Mouse (Mus musculus) granulocyte monocyte progenitor cell, adult 5-6 weeks (primary cell): ENCODE data around the gene Mtmr6. TPM values are rescaled to one million over a fixed set of nuclear protein-coding genes. Genes with fewer than 3 reads are reported as not detected.
"Not testable (repeated sequence)": the region's sequence is repeated elsewhere in the genome, so short reads cannot be mapped to it uniquely, and the experiment has no call there.

ENCODE experiments used
- ATAC-seq: replicated peaks from 2 replicates; pipeline ENCODE4 v1.8.0; 2016; ENCODE audit warnings: mild to moderate bottlenecking, moderate TSS enrichment, inconsistent platforms; ENCODE audit not compliant: poor library complexity, severe bottlenecking
- total RNA-seq, 2 experiments: library from RNA; stranded (forward) in 1 of 2; stranded (reverse) in 1 of 2; fragments of 200-712, 200-1000 nt in 1 of 2; fragments of >200 nt in 1 of 2; fragmentation: Nextera tagmentation in 1 of 2; gene quantifications; 2 replicates each; pipeline ENCODE4 v1.2.3; 2014 to 2017

Mtmr6 gene
- total RNA-seq, 2 experiments from 2014 or later: 36.1 to 70.7 TPM

DNA sequence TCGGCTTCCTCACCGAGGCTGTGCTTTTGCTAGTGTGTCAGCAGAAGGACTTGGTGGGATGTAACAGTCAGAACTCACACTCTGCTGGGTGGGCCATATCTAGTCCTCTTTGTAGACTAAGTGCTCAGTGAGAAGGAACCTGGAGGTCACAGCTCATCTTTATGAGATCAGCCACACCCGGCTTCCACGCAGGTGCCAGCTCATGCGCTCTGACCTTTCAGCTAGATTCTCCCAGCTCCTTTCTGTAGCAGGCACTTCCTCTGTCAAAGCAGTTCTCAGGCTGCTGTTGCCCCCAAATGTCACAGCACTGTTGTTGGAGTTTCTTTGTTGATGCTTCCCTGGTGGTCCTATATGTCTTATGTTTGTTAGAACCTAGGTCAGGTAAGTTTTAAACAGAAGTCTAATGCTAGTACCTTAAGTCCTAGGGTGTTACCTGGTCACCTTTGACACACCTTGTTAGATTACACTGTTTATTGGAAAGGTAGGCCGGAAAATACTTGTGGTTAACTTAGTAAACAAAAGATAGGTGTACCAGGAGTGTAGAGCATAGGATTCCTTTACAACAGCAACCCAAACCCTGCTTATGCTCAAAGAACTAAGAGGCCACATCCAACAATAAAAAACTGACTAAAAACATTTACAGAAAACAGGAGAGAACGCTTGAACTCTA lies 21.3 kb downstream of the Mtmr6 start:
- no peak for ATAC-seq

DNA sequence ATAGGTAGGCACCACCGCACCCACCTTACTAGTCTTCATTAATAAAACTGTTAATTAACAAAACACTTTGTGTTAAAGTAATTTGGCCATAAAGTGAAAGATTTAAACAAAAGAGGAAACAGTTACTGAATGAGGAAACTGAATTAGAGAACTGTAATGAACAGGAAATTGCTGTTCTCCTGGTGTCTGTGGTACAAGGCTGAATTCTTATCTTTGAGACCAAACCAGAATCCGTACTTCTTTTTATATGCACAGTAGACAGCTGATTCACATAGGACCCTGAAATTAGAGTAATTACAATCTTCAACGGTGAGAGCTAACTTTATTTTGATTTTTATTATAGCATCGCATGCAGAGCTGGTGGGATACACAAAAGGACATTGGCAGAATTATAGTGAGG lies 25.3 kb downstream of the Mtmr6 start:
- peak; percentile 93 for ATAC-seq

DNA sequence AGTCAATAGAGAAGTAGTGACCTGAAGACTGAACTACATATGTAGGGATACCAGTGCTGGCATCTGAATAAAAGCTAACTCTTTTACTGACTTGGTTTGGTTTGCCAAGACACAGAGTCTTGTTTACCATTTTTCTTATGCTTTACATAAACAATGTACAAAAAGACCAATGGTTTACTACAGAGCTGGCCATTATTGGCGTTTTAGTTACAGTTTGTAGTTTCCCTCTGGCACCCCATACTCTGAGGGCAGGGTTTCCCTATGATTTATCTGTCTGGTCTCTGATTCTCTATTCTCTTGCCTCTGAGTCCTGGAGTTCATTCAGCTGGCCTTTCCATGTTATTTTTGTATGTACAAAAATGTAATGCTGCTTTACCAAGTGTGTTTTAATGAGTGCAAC lies 30.5 kb downstream of the Mtmr6 start:
- no peak for ATAC-seq

DNA sequence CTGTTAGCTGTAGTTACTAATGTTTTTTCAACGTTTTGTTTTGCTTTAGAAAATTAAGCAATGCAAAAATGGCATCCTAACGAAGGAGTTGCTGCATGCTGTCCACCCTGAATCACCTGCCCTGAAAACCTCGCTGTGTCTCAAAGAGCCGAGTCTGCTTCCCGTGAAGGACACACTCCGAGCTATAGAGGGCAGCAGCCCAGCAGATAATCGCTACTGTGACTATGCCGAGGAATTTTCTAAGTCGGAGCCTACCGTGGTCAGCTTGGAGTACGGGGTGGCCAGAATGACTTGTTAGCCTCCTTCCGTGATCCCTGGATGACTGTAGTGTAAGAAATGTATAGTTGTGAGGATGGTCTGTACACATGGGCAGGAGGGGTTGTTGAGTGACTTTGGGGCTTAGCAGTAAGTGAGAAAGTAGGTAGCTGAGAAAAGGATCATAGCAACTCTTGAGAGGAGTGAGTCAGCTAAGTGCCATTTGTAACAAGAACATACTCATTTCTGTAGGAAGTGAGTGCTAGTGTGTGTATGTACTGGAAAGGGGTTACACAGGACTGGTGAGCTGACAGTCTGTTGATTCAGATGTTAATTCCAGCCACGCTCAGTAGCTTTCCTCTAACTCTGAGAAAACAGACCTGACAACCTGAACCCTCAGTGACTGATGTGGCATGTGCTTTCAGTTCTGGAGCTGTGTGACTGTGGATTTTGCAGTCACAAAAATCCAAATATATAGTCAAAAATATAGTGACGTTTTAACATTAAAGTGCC lies 35.4 kb downstream of the Mtmr6 start:
- ATAC-seq: no peak

DNA sequence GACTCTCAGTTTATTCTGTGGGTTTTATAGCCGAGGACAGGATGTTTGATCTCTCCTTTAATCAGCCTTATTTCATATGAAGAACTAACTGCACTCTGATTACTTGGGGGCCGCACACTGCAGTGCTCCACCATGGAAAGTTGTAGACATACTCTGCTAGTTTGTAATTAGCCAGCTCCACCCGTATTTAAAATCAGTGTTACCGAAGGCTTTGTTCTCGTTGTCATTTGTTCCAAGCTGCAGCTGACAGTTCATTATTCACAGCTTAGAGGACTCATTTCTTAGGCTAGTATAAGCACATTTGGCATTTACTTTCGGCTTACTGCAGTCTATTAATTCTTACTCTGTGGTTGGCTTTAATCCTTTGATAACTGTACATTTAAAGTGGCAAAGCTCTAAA lies 36.0 kb downstream of the Mtmr6 start:
- no peak for ATAC-seq

DNA sequence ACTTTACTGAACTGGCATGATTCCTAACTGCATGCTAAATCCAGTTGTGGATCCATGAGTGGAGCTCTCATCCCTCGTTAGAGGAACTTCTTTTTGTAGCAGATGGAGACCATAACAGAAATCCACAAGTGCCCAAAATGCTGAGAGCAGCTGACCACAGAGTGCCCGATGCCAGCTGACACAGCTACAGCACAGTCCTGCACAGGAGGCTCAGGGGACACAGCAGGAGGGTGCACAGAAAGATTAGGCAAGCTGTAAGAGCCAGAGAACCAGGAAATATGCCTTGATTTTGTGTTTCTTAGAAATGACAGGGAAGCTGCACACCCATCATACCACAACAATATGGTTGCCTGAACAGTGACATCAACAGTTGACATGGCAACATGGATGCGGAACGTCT lies 37.4 kb downstream of the Mtmr6 start:
- ATAC-seq: peak; percentile 14; the same call in 1 of the 2 replicates

DNA sequence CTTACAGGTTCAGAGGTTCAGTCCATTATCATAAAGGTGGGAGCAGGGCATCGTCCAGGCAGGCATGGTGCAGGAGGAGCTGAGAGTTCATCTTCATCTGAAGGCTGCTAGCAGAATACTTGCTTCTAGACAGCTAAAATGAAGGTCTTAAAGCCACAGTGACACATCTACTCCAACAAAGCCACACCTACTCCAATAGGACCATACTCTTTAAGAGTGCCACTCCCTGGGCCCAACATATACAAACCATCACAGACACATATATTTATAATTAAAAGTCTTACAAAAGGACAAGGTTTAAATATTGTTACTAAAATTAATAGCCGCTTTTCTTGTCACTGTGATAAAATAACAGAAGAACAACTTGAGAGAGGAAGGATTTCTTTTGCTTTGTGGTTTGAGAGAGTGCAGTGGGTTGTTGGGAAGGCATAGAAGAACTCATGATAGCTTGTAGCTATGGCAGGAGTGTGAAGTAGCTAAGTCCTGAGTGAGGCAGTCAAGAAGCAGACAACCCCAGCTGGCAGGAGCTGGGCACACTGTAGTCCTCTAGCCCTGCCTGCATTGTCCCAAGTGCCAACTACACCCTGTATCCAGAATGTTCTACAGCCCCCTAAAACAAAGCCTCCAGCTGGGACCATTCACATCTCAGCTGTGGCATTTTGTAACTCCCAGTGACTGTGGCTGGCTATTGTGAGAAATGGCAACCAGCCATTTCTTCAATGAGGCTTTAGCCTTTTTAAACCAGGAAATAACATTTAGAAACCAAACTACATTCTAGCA lies 39.6 kb downstream of the Mtmr6 start:
- ATAC-seq: no peak

DNA sequence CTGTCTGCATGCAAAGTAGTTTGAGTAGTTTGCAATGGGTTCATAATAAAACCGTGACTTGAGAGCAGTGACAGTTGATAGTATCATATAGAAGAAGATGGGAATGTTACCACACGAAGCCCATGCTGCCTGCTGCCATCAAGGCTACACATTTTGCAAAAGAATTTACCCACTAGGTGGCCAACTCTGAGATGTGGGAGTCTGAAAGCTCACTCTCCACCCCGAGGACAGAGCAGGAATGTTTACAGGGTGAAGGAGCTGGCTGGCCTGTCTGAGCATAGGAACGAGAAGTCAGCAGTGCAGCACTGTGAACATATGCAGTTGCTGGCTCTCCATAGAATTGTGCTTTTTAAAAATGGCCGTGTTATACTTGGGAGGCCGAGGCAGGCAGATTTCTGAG lies 43.1 kb downstream of the Mtmr6 start:
- ATAC-seq: no peak

DNA sequence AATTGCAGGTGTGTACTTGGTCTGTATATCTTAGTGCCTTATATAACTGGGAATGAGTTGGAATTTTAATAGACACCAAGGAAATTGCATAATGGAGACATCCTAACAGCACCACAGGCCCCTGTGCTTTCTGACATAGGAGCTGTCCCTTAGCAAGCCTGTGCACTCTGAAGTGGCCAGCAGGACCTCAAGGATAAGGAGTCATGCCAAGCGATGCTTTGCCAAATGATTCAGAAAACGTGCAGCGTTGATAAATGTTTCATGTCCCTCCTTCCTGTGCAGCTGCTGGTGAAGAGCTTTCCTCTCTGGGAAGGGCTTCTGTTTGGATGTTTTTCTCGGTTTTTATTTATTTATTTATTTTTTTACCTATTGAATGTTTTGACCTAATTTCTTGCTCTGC lies 45.7 kb downstream of the Mtmr6 start:
- no peak for ATAC-seq

DNA sequence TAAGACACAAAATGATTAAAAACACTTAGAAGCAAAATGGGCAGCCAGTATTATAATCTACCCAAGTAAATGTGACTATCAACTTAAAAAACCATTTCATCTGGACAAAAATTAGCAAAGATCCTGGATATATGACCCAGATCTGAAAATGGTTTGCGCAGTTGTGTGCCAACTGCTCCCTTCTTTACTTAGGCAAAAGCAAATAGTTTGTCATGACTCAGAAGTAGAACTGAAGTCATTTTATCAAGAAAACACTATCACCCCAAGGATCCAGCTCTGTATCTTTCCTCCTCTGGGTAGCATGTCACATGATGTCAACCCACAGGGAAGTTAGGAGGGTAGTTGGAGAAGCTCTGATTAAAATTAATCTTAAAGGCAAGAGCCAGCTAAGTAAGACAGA lies 54.2 kb downstream of the Mtmr6 start:
- ATAC-seq: no peak

DNA sequence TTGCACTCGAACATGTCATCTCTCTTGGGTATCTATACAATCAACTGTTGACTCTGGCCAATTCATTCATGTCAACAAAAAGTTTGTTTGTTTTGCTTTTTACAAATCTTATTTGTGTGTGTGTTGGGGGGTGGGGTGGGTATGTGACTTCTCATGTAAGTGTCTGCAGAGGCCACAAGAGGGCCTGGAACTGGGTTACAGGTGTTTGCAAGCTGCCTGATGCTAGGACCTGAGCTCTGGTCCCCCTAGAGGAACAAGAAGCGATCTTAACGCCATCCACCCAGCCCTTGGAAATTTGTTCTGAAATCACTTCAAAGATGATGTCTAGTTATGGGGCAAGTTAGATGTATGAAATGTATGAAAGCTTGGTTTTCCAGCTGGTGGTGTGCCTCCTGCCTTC lies 55.8 kb downstream of the Mtmr6 start:
- no peak for ATAC-seq

DNA sequence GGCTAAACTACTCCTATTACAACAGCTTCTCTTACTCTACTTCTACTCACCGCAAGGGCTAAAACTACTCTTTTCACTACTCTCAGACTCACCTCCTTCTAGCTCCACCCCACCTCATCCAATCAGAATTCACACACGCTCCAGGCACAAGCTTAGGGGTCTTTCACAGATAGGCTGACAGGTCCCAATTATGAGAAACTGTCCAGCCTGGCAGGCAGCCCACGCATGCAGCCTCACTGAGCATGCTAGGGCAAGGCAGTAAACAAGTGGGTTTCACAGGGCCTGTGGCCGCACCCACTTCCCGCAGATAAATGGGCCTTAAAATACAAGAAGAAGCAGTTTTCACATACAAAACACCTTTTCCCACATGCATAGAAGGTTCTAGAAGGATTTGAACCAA lies 75.0 kb downstream of the Mtmr6 start:
- ATAC-seq: not testable (repeated sequence)

DNA sequence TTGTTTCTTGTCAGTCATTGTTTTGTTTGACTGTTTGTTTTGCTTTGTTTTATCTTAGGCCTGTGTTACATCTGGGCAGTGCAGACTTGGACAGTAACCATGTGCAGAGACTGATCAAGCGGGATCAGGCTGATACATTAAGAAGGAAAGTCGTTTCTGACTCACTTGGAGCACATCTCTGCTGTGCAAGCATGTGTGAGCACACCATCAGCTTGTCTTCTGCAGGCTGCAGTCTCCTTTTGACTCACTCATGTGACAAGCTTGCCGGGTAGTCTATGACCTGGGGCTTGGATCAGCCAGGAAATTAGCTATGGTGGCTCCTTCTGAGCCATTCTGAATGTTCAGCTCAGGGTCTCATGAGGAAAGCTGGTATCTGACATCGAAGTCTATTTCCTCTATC lies 75.5 kb downstream of the Mtmr6 start:
- no peak for ATAC-seq

DNA sequence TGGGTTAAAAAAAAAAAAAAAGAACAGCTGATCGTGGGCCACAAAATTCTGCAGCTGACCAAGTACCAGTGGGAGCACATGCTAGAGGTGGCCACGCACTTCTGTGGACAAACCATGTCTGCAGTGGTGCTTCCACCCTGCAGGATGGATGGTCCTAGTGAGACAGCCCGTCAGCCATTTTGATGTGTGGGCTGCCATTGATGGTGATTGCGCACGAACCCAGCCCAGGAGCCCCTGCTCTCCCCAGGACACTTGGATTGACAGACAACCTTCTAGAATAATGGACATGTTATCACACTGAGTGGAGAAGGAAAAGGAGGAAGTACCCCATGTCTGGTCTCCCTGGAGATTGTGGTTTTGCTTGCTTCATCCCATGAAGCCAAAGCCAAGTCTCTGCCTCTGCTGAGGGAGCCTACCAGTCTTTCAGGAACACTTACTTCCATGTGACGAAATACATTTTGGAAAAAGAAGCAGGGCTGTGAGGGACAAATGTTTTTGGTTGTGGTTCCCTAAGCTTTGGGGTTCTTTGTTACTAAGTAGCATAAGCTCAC lies 80.4 kb downstream of the Mtmr6 start:
- ATAC-seq: peak; percentile 96

Other genes starting within 250 kb of the Mtmr6 start
- gene Atp8a2, start 68.0 kb upstream of the Mtmr6 start, total RNA-seq (2014; fragmentation: Nextera tagmentation): 0.21 and 1.3 TPM in 2 replicates
- gene Atp8a2, start 68.0 kb upstream of the Mtmr6 start, total RNA-seq (2017): 0.56 and 1.3 TPM in 2 replicates
- not detected in 2 replicates for gene Nupl1, start 13.8 kb upstream of the Mtmr6 start, total RNA-seq (2014; fragmentation: Nextera tagmentation)
- gene Nupl1, start 13.8 kb upstream of the Mtmr6 start, total RNA-seq (2017): not detected in 2 replicates
- gene Gm49336, start 13.7 kb upstream of the Mtmr6 start, total RNA-seq (2014; fragmentation: Nextera tagmentation): 65.9 and 67.1 TPM in 2 replicates
- gene Gm49336, start 13.7 kb upstream of the Mtmr6 start, total RNA-seq (2017): 96.8 and 138 TPM in 2 replicates
- gene Amer2, start 108.0 kb downstream of the Mtmr6 start, total RNA-seq (2014; fragmentation: Nextera tagmentation): not detected in 2 replicates
- 0.15 and 0.17 TPM in 2 replicates for gene Amer2, start 108.0 kb downstream of the Mtmr6 start, total RNA-seq (2017)